Mouse (Mus musculus) limb, embryonic 14.5 days (tissue): ENCODE data around the gene Pex13. TPM values are rescaled to one million over a fixed set of nuclear protein-coding genes. Genes with fewer than 3 reads are reported as not detected.

Source experiments
- ATAC-seq: fragments of 200-750 bp; cut with Nextera tagmentation; 2 replicates; pipeline ENCODE4 v1.8.0; 2017; ENCODE audit warnings: low read depth, moderate number of reproducible peaks, moderate TSS enrichment; ENCODE audit not compliant: low FRiP score
- DNase-seq: peaks from one replicate; pipeline ENCODE4 v3.0.0-alpha.2; 2015; ENCODE audit warnings: low spot score
- H3K27ac ChIP-seq: fragments of 300-500 bp; sonication (generic); replicated peaks from 2 replicates; pipeline ENCODE4 v1.5.1; 2014; ENCODE audit warnings: low read depth, mild to moderate bottlenecking, low read length, moderate library complexity, mixed read lengths
- H3K27me3 ChIP-seq: fragments of 300-500 bp; sonication (generic); 2 replicates; pipeline ENCODE4 v1.6.1; 2014; ENCODE audit warnings: low read length, mixed read lengths; ENCODE audit not compliant: control insufficient read depth, insufficient read depth
- H3K36me3 ChIP-seq: fragments of 300-500 bp; sonication (generic); 2 replicates; pipeline ENCODE4 v1.6.1; 2014; ENCODE audit warnings: mild to moderate bottlenecking, low read length, moderate library complexity, mixed read lengths; ENCODE audit not compliant: control insufficient read depth, insufficient read depth
- H3K4me1 ChIP-seq: fragments of 300-500 bp; sonication (generic); 2 replicates; pipeline ENCODE4 v1.6.1; 2014; ENCODE audit warnings: antibody characterized with exemption, low read length, mixed read lengths; ENCODE audit not compliant: control insufficient read depth, insufficient read depth
- H3K4me2 ChIP-seq: fragments of 300-500 bp; sonication (generic); replicated peaks from 2 replicates; pipeline ENCODE4 v1.6.1; 2014; ENCODE audit warnings: low read depth, mild to moderate bottlenecking, low read length, moderate library complexity; ENCODE audit not compliant: severe bottlenecking
- H3K4me3 ChIP-seq: fragments of 300-500 bp; sonication (generic); replicated peaks from 2 replicates; pipeline ENCODE4 v1.5.1; 2014; ENCODE audit warnings: low read length
- H3K9ac ChIP-seq: fragments of 300-500 bp; sonication (generic); 2 replicates; pipeline ENCODE4 v1.6.1; 2014; ENCODE audit warnings: mild to moderate bottlenecking, low read depth, low read length, moderate library complexity; ENCODE audit not compliant: severe bottlenecking
- H3K9me3 ChIP-seq: fragments of 300-500 bp; sonication (generic); 2 replicates; pipeline ENCODE4 v1.6.1; 2016; ENCODE audit warnings: low read length; ENCODE audit not compliant: control insufficient read depth
- POLR2A ChIP-seq: fragments of 200-500 bp; IDR thresholded peaks from 2 replicates; pipeline ENCODE4 v1.8.0; 2012; ENCODE audit warnings: inconsistent platforms, mild to moderate bottlenecking, moderate library complexity, borderline replicate concordance; ENCODE audit not compliant: insufficient read depth, insufficient read length; ENCODE audit errors: extremely low read depth
- WGBS: fragments of 180-500 bp; shearing (Covaris S2); extraction: QIAGEN DNeasy Blood & Tissue Kit; methylation state at CpG from one replicate; pipeline ENCODE4 v1.1.7; 2014; 5-methylcytosine and 5-hydroxymethylcytosine counted together
- polyA plus RNA-seq, 2 experiments: library from polyadenylated mRNA; depleted of rRNA in 1 of 2; stranded (reverse) in 1 of 2; unstranded in 1 of 2; fragments of >200 nt; fragmentation: Nextera tagmentation in 1 of 2; extraction: Ambion mirVana in 1 of 2; gene quantifications; 2 replicates each; pipeline versions ENCODE4 v1.2.1 to v1.2.3; 2012 to 2014

Gene Pex13
- polyA plus RNA-seq, 2 experiments: 15.2 to 36.3 TPM

DNA sequence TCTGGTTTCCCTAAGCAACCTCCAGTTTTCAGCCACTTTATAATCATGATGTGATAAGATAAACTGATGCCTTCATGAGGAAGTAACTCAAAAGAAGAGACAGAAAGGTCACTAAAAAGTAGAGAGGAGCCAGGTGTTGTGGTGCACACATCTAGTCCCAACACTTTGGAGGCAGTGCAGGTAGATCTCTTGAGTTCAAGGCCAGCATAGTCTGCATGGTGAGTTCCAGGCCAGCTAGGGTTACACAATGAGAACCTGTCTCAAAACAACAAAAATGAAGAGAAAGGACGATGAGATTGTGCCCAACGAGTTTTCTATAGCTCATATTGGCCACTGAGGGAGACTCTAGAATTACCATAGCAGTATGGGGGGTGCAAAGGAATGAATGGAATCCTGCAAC lies 32.8 kb upstream of the Pex13 start:
- no peaks in the 10 kb centered on the region for H3K27me3 ChIP-seq
- H3K9me3 ChIP-seq: no peaks in the 10 kb centered on the region
- no peak overlapping the region for H3K9ac ChIP-seq
- H3K4me3 ChIP-seq: no peak overlapping the region
- DNase-seq (no peak), ATAC-seq (no peak)
- TF ChIP-seq POLR2A: no peak
- 80% methylated on average over 2 of the region's 2 CpGs for WGBS
- no peak overlapping the region for H3K4me2 ChIP-seq
- H3K27ac ChIP-seq: no peak overlapping the region
- H3K4me1 ChIP-seq: no peaks in the 10 kb centered on the region
- H3K36me3 ChIP-seq: peaks cover 10% of the 10 kb centered on the region; the same call in 1 of the 2 replicates

DNA sequence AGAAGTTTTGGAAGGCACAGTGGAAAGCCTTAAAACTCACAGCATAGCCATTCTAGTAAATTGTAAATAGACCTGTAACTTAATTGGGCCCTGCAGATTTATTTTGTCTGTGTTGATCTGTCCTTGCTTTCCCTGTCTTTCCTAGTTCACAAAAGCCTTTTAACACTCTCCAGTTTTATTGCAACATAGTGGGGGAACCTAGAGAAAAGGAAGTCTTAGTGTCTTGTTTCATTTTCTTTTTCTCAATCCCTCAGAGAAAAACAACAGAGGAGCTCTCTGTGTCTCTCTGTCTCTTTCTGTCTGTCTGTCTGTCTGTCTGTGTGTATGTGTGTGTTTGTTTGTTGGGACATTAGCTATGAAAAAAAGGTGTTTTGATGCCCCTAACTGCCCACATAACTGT lies 30.1 kb upstream of the Pex13 start:
- H3K9me3 ChIP-seq: no peaks in the 10 kb centered on the region
- H3K9ac ChIP-seq: no peak overlapping the region
- H3K4me1 ChIP-seq: no peaks in the 10 kb centered on the region
- H3K36me3 ChIP-seq: peaks cover 8% of the 10 kb centered on the region; the same call in 1 of the 2 replicates
- no peaks in the 10 kb centered on the region for H3K27me3 ChIP-seq
- H3K4me3 ChIP-seq: no peak overlapping the region
- DNase-seq (no peak), ATAC-seq (no peak)
- no peak for TF ChIP-seq POLR2A
- no peak overlapping the region for H3K4me2 ChIP-seq
- H3K27ac ChIP-seq: no peak overlapping the region

DNA sequence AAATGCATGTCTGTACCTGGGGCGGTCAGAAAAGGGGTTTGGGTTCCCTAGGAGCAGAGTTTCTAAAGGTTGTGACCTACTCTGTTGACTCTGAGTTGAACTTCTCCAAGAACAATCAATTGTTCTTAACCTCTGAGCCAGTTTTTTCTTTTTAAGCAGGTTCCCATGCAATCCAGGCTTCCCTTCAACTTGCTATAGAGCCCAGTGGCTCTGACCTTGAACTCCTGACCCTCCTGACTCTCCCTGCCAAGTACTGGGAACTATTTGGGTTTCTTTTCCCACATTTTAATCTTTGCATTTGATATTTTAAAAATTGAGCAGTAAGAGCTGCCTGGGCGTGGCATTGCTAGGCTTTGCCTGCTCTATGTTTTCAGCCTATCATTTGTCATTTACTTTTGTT lies 27.5 kb upstream of the Pex13 start:
- 93% methylated on average over 2 of the region's 2 CpGs for WGBS
- no peaks in the 10 kb centered on the region for H3K27me3 ChIP-seq
- TF ChIP-seq POLR2A: no peak
- H3K9ac ChIP-seq: no peak overlapping the region
- H3K4me2 ChIP-seq: no peak overlapping the region
- peaks cover 8% of the 10 kb centered on the region for H3K36me3 ChIP-seq
- no peaks in the 10 kb centered on the region for H3K4me1 ChIP-seq
- DNase-seq (no peak), ATAC-seq (no peak)
- no peak overlapping the region for H3K27ac ChIP-seq
- H3K9me3 ChIP-seq: no peaks in the 10 kb centered on the region
- no peak overlapping the region for H3K4me3 ChIP-seq

DNA sequence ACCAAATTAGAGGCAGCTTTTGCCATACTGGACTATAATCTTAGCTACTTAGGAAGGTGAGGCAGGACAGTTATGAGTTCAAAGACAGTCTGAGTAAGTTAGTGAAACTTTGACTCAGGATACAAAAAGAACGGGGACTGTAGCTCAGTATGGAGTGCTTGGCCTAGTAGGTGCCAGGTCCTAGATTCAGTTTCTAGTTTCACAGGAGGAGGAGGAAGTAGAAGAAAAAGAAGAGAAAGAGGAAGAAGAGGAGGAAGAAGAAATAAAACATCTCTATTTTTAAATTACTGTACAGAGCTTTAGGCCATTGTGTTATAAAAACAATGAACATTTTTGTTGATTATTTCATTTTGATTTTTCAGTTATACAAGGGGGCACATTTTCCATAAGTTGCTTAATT lies 22.3 kb upstream of the Pex13 start:
- H3K36me3 ChIP-seq: peaks cover 15% of the 10 kb centered on the region
- no peak overlapping the region for H3K27ac ChIP-seq
- no peak overlapping the region for H3K4me2 ChIP-seq
- H3K27me3 ChIP-seq: no peaks in the 10 kb centered on the region
- 92% methylated on average over 1 of the region's 1 CpGs for WGBS
- no peak overlapping the region for H3K9ac ChIP-seq
- H3K4me1 ChIP-seq: no peaks in the 10 kb centered on the region
- DNase-seq: no peak
- TF ChIP-seq POLR2A: no peak
- no peak for ATAC-seq
- no peaks in the 10 kb centered on the region for H3K9me3 ChIP-seq
- H3K4me3 ChIP-seq: no peak overlapping the region

DNA sequence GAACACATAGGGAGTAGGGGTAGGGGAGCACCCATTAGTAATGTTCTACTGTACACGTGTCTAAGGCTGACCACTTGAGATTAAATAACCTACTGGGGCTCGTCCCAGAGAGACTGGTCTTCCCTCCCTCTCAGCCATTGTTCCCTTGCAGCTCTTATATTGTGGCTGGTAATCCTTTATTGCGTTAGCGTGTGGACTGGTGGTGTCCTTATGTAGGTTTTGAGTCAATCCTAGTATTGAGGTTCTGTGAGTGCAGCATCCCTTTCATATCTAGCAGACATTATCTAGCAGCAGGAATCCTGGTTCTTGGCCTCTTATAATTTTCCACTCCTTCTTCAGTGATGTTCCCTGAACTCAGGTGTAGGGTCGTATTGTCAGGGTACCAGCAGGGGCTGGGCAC lies 20.9 kb upstream of the Pex13 start:
- no peak overlapping the region for H3K9ac ChIP-seq
- no peak overlapping the region for H3K4me3 ChIP-seq
- no peak for TF ChIP-seq POLR2A
- H3K36me3 ChIP-seq: peaks cover 26% of the 10 kb centered on the region
- no peak overlapping the region for H3K4me2 ChIP-seq
- 87% methylated on average over 5 of the region's 5 CpGs for WGBS
- DNase-seq (no peak), ATAC-seq (no peak)
- H3K4me1 ChIP-seq: no peaks in the 10 kb centered on the region
- H3K9me3 ChIP-seq: no peaks in the 10 kb centered on the region
- no peaks in the 10 kb centered on the region for H3K27me3 ChIP-seq
- H3K27ac ChIP-seq: no peak overlapping the region

DNA sequence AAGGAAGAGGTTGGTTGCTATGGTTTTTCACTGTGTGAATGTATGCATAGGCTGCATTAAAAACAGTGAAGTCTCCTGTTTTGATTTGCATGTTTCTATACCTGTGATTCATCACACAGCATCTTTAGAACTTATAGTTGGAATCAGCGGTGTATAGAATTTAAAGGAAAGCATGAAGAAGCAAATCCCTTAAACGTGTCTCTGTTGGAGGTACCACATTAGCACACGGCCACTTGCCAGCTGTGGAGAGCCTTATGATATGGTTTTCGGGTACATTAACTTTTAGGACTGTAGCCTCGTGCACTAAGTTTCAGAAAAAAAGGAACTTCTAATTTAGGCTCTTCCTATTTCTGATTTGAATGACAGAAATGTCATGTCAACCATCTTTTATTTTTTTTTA lies 16.8 kb upstream of the Pex13 start:
- 94% methylated on average over 5 of the region's 5 CpGs for WGBS
- Histone ChIP-seq H3K27me3 (no peaks in the 10 kb centered on the region), H3K9me3 (no peaks in the 10 kb centered on the region)

More for the DNA sequence above, 16.8 kb upstream of the Pex13 start:
- Histone ChIP-seq H3K4me2 (no peak overlapping the region), H3K4me3 (no peak overlapping the region), H3K36me3 (peaks cover 51% of the 10 kb centered on the region), H3K27ac (no peak overlapping the region), H3K9ac (no peak overlapping the region), H3K4me1 (no peaks in the 10 kb centered on the region)
- ATAC-seq (no peak), DNase-seq (no peak)
- no peak for TF ChIP-seq POLR2A
